Mouse (Mus musculus): ENCODE data around the gene Prrx1.

- no peak for TF ChIP-seq CTCF (IDR thresholded peaks at IDR 0.05; ENCODE audit: control insufficient read depth, insufficient read depth, low read length)
- no peak for TF ChIP-seq POLR2A (IDR thresholded peaks at IDR 0.05; ENCODE audit: borderline replicate concordance, control insufficient read depth, low read depth, low read length)
Observed at GRCm38 (mm10) chr1:163304837-163305236, 8.7 kb downstream of the Prrx1 start.
